Mouse (Mus musculus) small intestine, adult 10 weeks (tissue): Measurements from ENCODE around the gene Ifnb1. TPM values are rescaled to one million over a fixed set of nuclear protein-coding genes. Genes with fewer than 3 reads are reported as not detected.

Experiments used
- polyA plus RNA-seq: library from polyadenylated mRNA; stranded (reverse); fragments of 350-450 nt; fragmentation: Illumina TruSeq; extraction: RNeasy Lipid Tissue Mini Kit (QIAGEN cat#74804); gene quantifications from one replicate; pipeline ENCODE4 v1.2.3, GENCODE M21; 2014; ENCODE audit warnings: low replicate concordance

Gene Ifnb1
- not detected for polyA plus RNA-seq

GRCm38 (mm10) chr4:88522674-88523073 lies at the start of gene Ifnb1:
Gene Ifnb1 (minus strand): TSS chr4:88522774.

GRCm38 (mm10) chr4:88571698-88572097 lies 49.1 kb upstream of the Ifnb1 start, which contains the start of gene Ifna14:
Gene Ifna14 (minus strand): TSS chr4:88571798.

GRCm38 (mm10) chr4:88558145-88558544 lies 35.6 kb upstream of the Ifnb1 start, which contains the start of gene Ifna15:
Gene Ifna15 (minus strand): TSS chr4:88558245.

Other genes with a start within 250 kb of the Ifnb1 start
- 10.3 TPM for gene Hacd4, start 83.8 kb downstream of the Ifnb1 start, polyA plus RNA-seq
- gene Ifna15, start 35.5 kb upstream of the Ifnb1 start, polyA plus RNA-seq, result not detected
- not detected for gene Ifna14, start 49.0 kb upstream of the Ifnb1 start, polyA plus RNA-seq
- not detected for gene Ifna9, start 69.6 kb upstream of the Ifnb1 start, polyA plus RNA-seq
- gene Ifna12, start 80.6 kb upstream of the Ifnb1 start, polyA plus RNA-seq, result not detected
- not detected for gene C87499, start 111.6 kb upstream of the Ifnb1 start, polyA plus RNA-seq
- not detected for gene Ifna13, start 121.7 kb upstream of the Ifnb1 start, polyA plus RNA-seq
- gene Ifna16, start 154.2 kb upstream of the Ifnb1 start, polyA plus RNA-seq, result not detected
- gene Ifna2, start 161.1 kb upstream of the Ifnb1 start, polyA plus RNA-seq, result not detected
- not detected for gene Ifnab, start 168.6 kb upstream of the Ifnb1 start, polyA plus RNA-seq
- gene Gm26566, start 199.0 kb upstream of the Ifnb1 start, polyA plus RNA-seq, result not detected
- 117 TPM for gene Klhl9, start 199.7 kb upstream of the Ifnb1 start, polyA plus RNA-seq
- not detected for gene Gm13271, start 232.1 kb upstream of the Ifnb1 start, polyA plus RNA-seq
- gene Gm13283, start 237.3 kb upstream of the Ifnb1 start, polyA plus RNA-seq, result not detected